Mouse (Mus musculus) 416B (cell line): ENCODE results near the gene Epm2aip1.
A peak's percentile ranks its signal among the peaks of the same experiment; 100 is the strongest.

Experiments used
- DNase-seq: peaks from one replicate; pipeline ENCODE4 v3.0.0; 2011; ENCODE audit warnings: low read depth

Epm2aip1 gene

GRCm38 (mm10) chr9:111271434-111272160, at the start of gene Epm2aip1, which contains the start of gene Mlh1:
Gene Epm2aip1 (plus strand): TSS chr9:111271929.
Gene Mlh1 (minus strand): TSS chr9:111271791.
- DNase-seq, result peak; percentile 100

- no peak for DNase-seq
These were observed 48.3 kb upstream of the Epm2aip1 start for GRCm38 (mm10) chr9:111223406-111223805.

- no peak for DNase-seq
These were observed 43.3 kb upstream of the Epm2aip1 start for GRCm38 (mm10) chr9:111228446-111228845.

DNA sequence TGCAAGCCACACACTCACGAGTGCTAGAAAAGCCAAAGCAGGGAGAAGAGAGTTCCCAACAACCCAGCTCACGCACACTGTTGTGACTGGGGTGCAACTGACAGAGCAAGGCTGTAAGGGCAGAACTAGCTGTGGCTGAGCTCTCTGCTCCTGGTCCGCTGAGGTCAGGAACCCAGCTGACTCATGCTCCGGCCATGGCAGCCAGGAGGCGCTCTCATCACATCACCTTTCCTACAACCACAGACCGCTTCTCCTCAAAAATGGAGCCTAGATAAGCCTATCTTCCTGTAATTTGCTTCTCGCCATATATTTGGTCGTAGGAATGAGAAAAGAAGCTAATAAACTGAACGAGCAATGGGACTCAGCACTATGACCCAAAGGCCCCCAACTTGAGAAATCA, 37.0 kb upstream of the Epm2aip1 start:
- DNase-seq, result no peak

DNA sequence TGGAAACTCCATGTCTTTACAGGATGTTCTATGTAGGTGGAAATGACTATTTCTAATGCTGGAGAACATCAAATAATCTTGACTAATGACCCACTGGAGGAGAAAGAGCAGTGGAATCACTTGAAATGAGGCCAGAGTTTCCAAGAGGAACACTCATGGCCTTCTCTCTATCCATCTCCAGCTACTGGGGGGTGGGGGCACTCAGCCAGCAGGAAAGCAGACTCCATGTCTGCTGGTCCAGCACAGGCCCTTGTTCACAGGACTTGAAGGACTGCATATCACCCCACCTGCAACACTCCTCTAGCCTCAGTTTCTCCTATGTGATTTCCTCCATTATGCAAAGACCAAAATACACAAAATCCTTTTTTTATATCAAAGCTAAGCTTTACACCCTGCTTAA, 34.0 kb upstream of the Epm2aip1 start:
- no peak for DNase-seq

- DNase-seq, result no peak
These were observed 31.9 kb upstream of the Epm2aip1 start for GRCm38 (mm10) chr9:111239821-111240220.

GRCm38 (mm10) chr9:111243384-111243783, 28.3 kb upstream of the Epm2aip1 start:
- DNase-seq, result no peak

DNA sequence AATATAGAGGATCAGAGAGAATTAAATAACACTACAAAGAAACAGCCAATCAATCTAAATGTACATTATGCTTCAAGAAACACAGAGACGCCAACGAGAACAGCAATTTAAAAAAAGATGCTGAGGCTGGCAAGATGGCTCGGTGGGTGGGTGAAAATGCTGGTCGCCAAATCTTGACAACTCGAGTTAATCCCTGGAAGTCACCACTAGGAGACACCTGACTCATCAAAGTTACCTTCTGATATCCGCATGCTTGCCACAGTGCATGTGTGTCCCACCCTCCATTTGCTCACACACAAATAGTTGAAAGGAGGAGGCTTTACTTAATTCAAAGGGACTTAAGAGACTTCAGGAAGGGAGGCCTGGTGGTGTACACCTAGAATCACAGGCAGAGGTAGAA, 26.2 kb upstream of the Epm2aip1 start:
- DNase-seq, result no peak

- DNase-seq, result peak; percentile 61
These were observed 24.0 kb upstream of the Epm2aip1 start for GRCm38 (mm10) chr9:111247682-111248246.

GRCm38 (mm10) chr9:111252161-111252869, 19.4 kb upstream of the Epm2aip1 start:
- DNase-seq, result peak; percentile 10

DNA sequence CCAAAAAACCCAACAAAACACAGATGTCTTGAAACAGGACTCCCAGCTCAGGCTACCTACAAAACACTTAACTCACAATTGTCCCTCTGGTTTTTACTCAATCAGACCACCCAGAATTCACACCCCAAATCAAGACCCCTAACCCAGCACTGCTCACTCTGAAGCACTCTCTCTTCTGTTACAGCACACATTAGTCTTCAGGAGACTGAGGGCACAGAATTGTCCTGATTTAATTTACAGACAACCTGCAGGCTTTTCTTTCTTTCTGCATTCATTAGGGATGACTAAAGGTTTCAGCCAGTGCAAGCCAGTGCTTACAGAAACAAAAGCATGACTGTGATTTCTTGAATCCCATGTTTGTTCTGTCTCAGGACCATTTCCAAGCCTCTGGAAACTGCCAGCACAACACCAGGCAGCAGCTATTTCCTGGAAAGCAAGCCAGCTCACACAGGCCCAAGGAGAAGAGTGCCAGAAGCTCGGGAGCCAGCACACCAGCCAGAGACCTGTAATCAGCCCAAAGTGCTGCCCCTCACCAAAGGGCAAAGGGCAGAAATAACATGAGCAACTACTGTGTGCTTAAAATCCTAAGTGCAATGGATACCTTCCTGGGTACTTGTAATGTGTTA, 11.3 kb upstream of the Epm2aip1 start:
- no peak for DNase-seq

- no peak for DNase-seq
These were observed 10.4 kb upstream of the Epm2aip1 start for GRCm38 (mm10) chr9:111261356-111261755.

DNA sequence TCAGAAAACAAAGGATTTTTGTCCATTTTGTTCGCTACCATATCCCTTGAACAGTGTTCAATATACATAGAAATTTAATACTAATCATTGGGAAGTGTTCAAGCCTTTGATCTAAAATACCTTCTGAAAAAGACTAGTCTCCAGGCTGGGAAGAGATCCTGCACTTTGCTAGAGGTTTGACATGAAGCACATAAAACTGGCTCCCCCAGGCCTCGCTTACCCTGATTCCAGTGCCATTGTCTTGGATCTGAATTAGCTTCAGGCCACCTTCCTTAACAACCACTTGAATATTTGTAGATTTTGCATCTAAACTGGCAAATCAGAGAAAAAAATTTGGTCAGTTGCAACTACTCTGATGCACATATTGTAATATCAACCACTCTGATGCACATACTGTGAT, 3.7 kb upstream of the Epm2aip1 start:
- DNase-seq, result no peak

- no peak for DNase-seq
These were observed 1.1 kb upstream of the Epm2aip1 start for GRCm38 (mm10) chr9:111270606-111271005.

- no peak for DNase-seq
These were observed 684 bp upstream of the Epm2aip1 start for GRCm38 (mm10) chr9:111271056-111271433.

DNA sequence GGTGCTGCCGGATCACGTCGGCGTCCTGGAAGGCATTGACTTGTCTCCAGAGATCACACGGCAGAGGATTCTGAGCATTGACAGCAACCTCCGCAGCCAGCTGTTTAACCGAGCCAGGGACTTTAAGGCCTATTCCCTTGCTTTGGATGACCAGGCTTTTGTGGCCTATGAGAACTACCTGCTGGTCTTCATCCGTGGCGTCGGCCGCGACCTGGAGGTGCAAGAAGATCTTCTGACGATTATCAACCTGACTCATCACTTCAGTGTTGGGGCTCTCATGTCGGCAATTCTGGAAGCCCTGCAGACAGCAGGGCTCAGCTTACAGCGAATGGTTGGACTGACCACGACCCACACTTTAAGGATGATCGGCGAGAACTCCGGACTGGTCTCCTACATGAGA, 627 bp downstream of the Epm2aip1 start:
- DNase-seq, result peak; percentile 53

DNA sequence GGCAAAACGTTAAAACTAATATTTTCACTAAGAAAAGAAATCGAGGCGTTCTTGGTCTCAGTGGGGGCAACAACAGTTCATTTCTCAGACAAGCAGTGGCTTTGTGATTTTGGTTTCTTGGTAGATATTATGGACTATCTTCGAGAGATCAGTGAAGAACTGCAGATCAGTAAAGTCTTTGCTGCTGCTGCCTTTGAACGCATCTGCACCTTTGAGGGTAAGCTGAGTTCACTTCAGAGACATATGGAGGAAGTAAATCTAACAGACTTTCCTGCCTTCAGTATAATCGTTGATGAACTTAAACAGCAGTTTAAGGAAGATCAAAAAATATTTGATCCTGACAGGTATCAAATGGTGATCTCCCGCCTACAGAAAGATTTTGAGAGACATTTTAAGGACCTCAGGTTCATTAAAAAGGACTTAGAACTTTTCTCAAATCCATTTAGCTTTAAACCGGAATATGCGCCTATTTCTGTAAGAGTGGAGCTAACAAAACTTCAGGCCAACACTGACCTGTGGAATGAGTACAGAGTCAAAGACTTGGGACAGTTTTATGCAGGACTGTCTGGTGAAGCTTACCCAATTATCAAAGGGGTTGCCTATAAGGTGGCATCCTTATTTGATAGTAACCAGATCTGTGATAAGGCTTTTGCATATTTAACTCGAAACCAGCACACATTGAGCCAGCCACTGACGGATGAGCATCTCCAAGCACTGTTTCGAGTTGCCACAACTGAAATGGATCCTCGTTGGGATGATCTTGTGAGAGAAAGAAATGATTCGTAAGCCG, 1.5 kb downstream of the Epm2aip1 start:
- DNase-seq, result peak; percentile 27

DNA sequence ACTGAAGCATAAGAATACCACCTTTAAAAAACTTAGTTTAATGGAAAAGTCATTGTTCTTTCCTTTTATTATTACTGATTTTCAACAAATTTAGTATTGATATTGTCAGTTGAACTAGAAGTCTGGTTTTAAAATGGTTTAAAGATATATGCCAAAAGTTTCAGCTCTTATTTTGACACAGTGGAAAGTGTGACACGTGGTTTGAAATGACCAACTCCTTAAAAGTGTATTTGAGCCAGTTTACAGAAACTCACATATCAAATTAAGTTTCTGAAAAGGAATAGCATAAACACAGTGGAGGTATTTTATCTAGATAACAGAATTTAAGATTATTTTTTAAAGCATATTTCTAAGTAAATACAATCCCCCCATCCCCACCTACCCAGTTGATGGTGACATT, 2.2 kb downstream of the Epm2aip1 start:
- peak; percentile 22 for DNase-seq

GRCm38 (mm10) chr9:111275156-111275555, 3.4 kb downstream of the Epm2aip1 start:
- peak; percentile 71 for DNase-seq

DNA sequence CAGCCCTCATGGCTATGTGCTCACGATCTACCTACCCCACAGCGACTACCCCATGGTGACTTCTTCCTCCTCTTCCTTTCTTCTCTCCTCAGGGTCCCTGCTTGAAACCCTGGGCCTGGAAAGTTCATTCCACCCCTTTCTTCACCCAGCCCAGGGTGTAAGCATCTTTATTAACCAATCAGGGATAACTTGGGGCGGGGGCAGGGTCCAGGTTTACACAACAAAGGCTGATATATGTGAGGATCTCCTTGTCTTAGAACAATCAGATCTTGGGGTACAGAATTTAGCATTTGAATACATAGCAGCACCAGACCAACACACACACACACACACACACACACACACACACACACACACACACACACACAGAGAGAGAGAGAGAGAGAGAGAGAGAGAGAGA, 13.3 kb downstream of the Epm2aip1 start:
- DNase-seq, result no peak

DNA sequence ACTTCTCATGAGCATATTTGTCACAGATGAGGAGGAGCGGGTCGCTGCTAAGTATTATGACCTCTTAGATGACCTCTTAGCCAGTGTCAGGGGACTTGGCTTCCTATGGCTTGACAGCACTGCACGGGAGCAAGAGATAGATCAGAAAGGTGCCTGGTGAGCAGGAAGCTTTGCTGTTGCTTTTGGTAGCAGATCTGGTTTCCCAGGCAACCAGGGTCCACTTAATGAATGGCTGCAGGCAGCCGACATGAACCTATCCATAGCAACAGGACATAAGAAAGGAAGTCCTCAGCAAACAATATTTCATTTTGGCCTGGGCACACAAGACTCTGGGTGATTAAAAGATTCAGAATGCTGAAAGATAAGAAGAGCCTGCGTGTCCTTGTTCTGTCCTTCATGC, 13.9 kb downstream of the Epm2aip1 start:
- DNase-seq, result no peak

GRCm38 (mm10) chr9:111286468-111286867, 14.7 kb downstream of the Epm2aip1 start:
- peak; percentile 18 for DNase-seq
